Mouse (Mus musculus): ENCODE measurements around the gene Tmem220. TPM values are rescaled to one million over a fixed set of nuclear protein-coding genes. Genes with fewer than 3 reads are reported as not detected.
"Not testable (repeated sequence)": the region's sequence is repeated elsewhere in the genome, so short reads cannot be mapped to it uniquely, and the experiment has no call there.

Tmem220 gene
- polyA plus RNA-seq, 1 experiment from 2014 or later: 0.64 TPM

- Histone ChIP-seq H3K36me3 (ENCODE audit: control insufficient read depth, insufficient read depth, low read length) (no peaks in the 10 kb centered on the region), H3K4me3 (ENCODE audit: low read depth, low read length) (no peak overlapping the region), H3K27ac (ENCODE audit: low read depth, low read length) (no peak overlapping the region), H3K4me2 (ENCODE audit: low read depth, low read length) (no peak overlapping the region; the same call in 1 of the 2 replicates), H3K9me3 (ENCODE audit: control insufficient read depth, low read length) (no peaks in the 10 kb centered on the region), H3K9ac (replicated peaks; ENCODE audit: low read depth, low read length) (no peak overlapping the region), H3K4me1 (ENCODE audit: control insufficient read depth, insufficient read depth, low read length) (peaks cover 11% of the 10 kb centered on the region; the same call in 1 of the 2 replicates), H3K27me3 (ENCODE audit: control insufficient read depth, insufficient read depth, low read length) (no peaks in the 10 kb centered on the region)
- ATAC-seq (ENCODE audit: low read depth): 0 out of 2 replicates have a peak, but pooled peaks have one; percentile 61
- WGBS: 6% methylated on average over 8 of the region's 8 CpGs
These were observed 14.5 kb upstream of the Tmem220 start for GRCm38 (mm10) chr11:67010430-67010829.

GRCm38 (mm10) chr11:67011635-67012034 lies 13.3 kb upstream of the Tmem220 start:
- Histone ChIP-seq H3K4me1 (ENCODE audit: control insufficient read depth, insufficient read depth, low read length) (peaks cover 11% of the 10 kb centered on the region; the same call in 1 of the 2 replicates), H3K36me3 (ENCODE audit: control insufficient read depth, insufficient read depth, low read length) (no peaks in the 10 kb centered on the region), H3K27me3 (ENCODE audit: control insufficient read depth, insufficient read depth, low read length) (no peaks in the 10 kb centered on the region), H3K4me3 (ENCODE audit: low read depth, low read length) (no peak overlapping the region), H3K9me3 (ENCODE audit: control insufficient read depth, low read length) (no peaks in the 10 kb centered on the region), H3K9ac (replicated peaks; ENCODE audit: low read depth, low read length) (no peak overlapping the region), H3K27ac (ENCODE audit: low read depth, low read length) (no peak overlapping the region), H3K4me2 (ENCODE audit: low read depth, low read length) (no peak overlapping the region)
- WGBS: 19% methylated on average over 4 of the region's 4 CpGs
- ATAC-seq (ENCODE audit: low read depth): no peak

GRCm38 (mm10) chr11:67017801-67018591 lies 7.0 kb upstream of the Tmem220 start:
- Histone ChIP-seq H3K36me3 (ENCODE audit: control insufficient read depth, insufficient read depth, low read length) (no peaks in the 10 kb centered on the region), H3K4me2 (ENCODE audit: low read depth, low read length) (no peak overlapping the region)
- ATAC-seq (ENCODE audit: low read depth): no peak; the same call in 1 of the 2 replicates

GRCm38 (mm10) chr11:67019711-67020475 lies 5.1 kb upstream of the Tmem220 start:
- Histone ChIP-seq H3K4me2 (ENCODE audit: low read depth, low read length) (no peak overlapping the region), H3K9ac (replicated peaks; ENCODE audit: low read depth, low read length) (no peak overlapping the region), H3K4me3 (ENCODE audit: low read depth, low read length) (no peak overlapping the region), H3K9me3 (ENCODE audit: control insufficient read depth, low read length) (no peaks in the 10 kb centered on the region), H3K27ac (ENCODE audit: low read depth, low read length) (no peak overlapping the region), H3K36me3 (ENCODE audit: control insufficient read depth, insufficient read depth, low read length) (no peaks in the 10 kb centered on the region), H3K4me1 (ENCODE audit: control insufficient read depth, insufficient read depth, low read length) (no peaks in the 10 kb centered on the region), H3K27me3 (ENCODE audit: control insufficient read depth, insufficient read depth, low read length) (no peaks in the 10 kb centered on the region)
- WGBS: 61% methylated on average over 7 of the region's 7 CpGs
- no peak for ATAC-seq (ENCODE audit: low read depth)

More at GRCm38 (mm10) chr11:67017801-67018591, 7.0 kb upstream of the Tmem220 start:
- H3K4me3 ChIP-seq (ENCODE audit: low read depth, low read length): no peak overlapping the region
- no peak overlapping the region for H3K27ac ChIP-seq (ENCODE audit: low read depth, low read length)
- no peaks in the 10 kb centered on the region for H3K27me3 ChIP-seq (ENCODE audit: control insufficient read depth, insufficient read depth, low read length)
- H3K4me1 ChIP-seq (ENCODE audit: control insufficient read depth, insufficient read depth, low read length): no peaks in the 10 kb centered on the region
- H3K9ac ChIP-seq (replicated peaks; ENCODE audit: low read depth, low read length): no peak overlapping the region
- H3K9me3 ChIP-seq (ENCODE audit: control insufficient read depth, low read length): no peaks in the 10 kb centered on the region
- WGBS: 6% methylated on average over 12 of the region's 12 CpGs

GRCm38 (mm10) chr11:67020948-67021347 lies 4.0 kb upstream of the Tmem220 start:
- no peaks in the 10 kb centered on the region for H3K27me3 ChIP-seq (ENCODE audit: control insufficient read depth, insufficient read depth, low read length)
- H3K9me3 ChIP-seq (ENCODE audit: control insufficient read depth, low read length): no peaks in the 10 kb centered on the region
- no peaks in the 10 kb centered on the region for H3K4me1 ChIP-seq (ENCODE audit: control insufficient read depth, insufficient read depth, low read length)
- peak overlapping the region; percentile 21; the same call in 1 of the 2 replicates for H3K4me2 ChIP-seq (ENCODE audit: low read depth, low read length)
- WGBS: 4% methylated on average over 12 of the region's 12 CpGs
- no peaks in the 10 kb centered on the region for H3K36me3 ChIP-seq (ENCODE audit: control insufficient read depth, insufficient read depth, low read length)
- no peak overlapping the region for H3K27ac ChIP-seq (ENCODE audit: low read depth, low read length)
- no peak overlapping the region for H3K9ac ChIP-seq (replicated peaks; ENCODE audit: low read depth, low read length)
- ATAC-seq (ENCODE audit: low read depth): no peak
- H3K4me3 ChIP-seq (ENCODE audit: low read depth, low read length): no peak overlapping the region

GRCm38 (mm10) chr11:67022354-67023115 lies 2.4 kb upstream of the Tmem220 start:
- Histone ChIP-seq H3K4me1 (ENCODE audit: control insufficient read depth, insufficient read depth, low read length) (no peaks in the 10 kb centered on the region), H3K9ac (replicated peaks; ENCODE audit: low read depth, low read length) (no peak overlapping the region), H3K36me3 (ENCODE audit: control insufficient read depth, insufficient read depth, low read length) (no peaks in the 10 kb centered on the region), H3K9me3 (ENCODE audit: control insufficient read depth, low read length) (no peaks in the 10 kb centered on the region), H3K27ac (ENCODE audit: low read depth, low read length) (no peak overlapping the region), H3K27me3 (ENCODE audit: control insufficient read depth, insufficient read depth, low read length) (no peaks in the 10 kb centered on the region), H3K4me3 (ENCODE audit: low read depth, low read length) (no peak overlapping the region), H3K4me2 (ENCODE audit: low read depth, low read length) (no peak overlapping the region)
- 91% methylated on average over 13 of the region's 13 CpGs for WGBS
- no peak for ATAC-seq (ENCODE audit: low read depth)

- not testable (repeated sequence) for ATAC-seq (ENCODE audit: low read depth); H3K9ac ChIP-seq (replicated peaks; ENCODE audit: low read depth, low read length); H3K4me2 ChIP-seq (ENCODE audit: low read depth, low read length); H3K9me3 ChIP-seq (ENCODE audit: control insufficient read depth, low read length); H3K4me1 ChIP-seq (ENCODE audit: control insufficient read depth, insufficient read depth, low read length); H3K4me3 ChIP-seq (ENCODE audit: low read depth, low read length); H3K27ac ChIP-seq (ENCODE audit: low read depth, low read length); H3K27me3 ChIP-seq (ENCODE audit: control insufficient read depth, insufficient read depth, low read length); H3K36me3 ChIP-seq (ENCODE audit: control insufficient read depth, insufficient read depth, low read length)
- 45% methylated on average over 1 of the region's 1 CpGs for WGBS
These were observed 1.8 kb upstream of the Tmem220 start for GRCm38 (mm10) chr11:67023191-67023590.

GRCm38 (mm10) chr11:67023802-67024340 lies 1.1 kb upstream of the Tmem220 start:
- Histone ChIP-seq H3K4me2 (ENCODE audit: low read depth, low read length) (no peak overlapping the region; the same call in 1 of the 2 replicates), H3K4me1 (ENCODE audit: control insufficient read depth, insufficient read depth, low read length) (no peaks in the 10 kb centered on the region), H3K27me3 (ENCODE audit: control insufficient read depth, insufficient read depth, low read length) (no peaks in the 10 kb centered on the region), H3K9ac (replicated peaks; ENCODE audit: low read depth, low read length) (no peak overlapping the region), H3K36me3 (ENCODE audit: control insufficient read depth, insufficient read depth, low read length) (no peaks in the 10 kb centered on the region), H3K4me3 (ENCODE audit: low read depth, low read length) (no peak overlapping the region), H3K27ac (ENCODE audit: low read depth, low read length) (no peak overlapping the region), H3K9me3 (ENCODE audit: control insufficient read depth, low read length) (no peaks in the 10 kb centered on the region)
- no peak for ATAC-seq (ENCODE audit: low read depth)
- WGBS: 24% methylated on average over 6 of the region's 6 CpGs
